Mouse (Mus musculus) lung, postnatal 4 days (tissue): ENCODE data around the gene Tspan6.

Experiments
- DNase-seq, 2 experiments: peaks; one replicate each; pipeline ENCODE4 v3.0.0; 2021

Gene Tspan6

DNA sequence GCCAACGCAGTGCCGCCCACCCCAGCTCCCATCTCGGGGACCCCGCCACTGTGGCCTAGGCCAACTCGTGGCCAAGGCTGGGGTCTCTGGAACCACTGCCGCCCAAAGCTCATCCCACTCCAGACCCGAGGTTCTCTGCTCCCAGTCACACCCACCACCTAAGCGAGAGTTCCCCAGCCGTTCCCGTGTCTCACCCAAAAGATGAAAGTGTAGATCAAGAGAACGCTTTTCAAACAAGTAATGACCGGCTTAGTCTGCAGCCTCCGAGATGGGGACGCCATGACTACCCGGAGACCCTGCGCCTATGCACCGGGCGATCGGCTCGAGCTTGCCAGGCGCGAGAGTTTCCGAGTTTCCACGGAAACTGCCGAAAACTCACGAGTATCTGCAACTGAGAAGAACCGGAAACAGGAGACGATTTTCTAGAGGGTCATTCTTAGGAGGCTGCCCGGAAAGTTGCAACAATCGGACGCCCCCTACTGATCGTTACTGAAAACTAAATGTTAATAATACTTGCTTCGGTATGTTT lies at the start of gene Tspan6:
Tspan6 (minus strand) TSS at position 416 of the 529 bp plus-strand sequence.
- DNase-seq, result peak; percentile 81 to 83

DNA sequence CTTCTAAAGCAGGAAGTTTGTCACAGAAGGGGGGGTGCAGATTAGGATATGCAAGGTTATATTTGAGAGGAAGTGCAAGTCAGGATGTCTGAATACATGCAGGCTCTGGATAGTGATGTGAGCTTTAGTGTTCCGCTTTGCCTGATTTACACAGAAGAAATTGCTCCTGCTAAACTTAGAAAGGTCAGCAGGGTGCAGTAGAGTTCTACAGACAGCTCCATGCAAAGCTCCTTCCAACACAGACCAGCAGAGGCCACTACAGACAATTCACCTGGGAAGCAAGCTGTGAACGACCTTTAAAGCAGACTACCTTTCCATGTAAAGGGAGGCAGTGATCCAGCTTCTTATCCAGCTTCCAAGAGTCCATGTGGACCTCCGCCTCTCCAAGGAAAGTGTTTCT lies 49.2 kb upstream of the Tspan6 start:
- DNase-seq, result peak; percentile 20 to 63

DNA sequence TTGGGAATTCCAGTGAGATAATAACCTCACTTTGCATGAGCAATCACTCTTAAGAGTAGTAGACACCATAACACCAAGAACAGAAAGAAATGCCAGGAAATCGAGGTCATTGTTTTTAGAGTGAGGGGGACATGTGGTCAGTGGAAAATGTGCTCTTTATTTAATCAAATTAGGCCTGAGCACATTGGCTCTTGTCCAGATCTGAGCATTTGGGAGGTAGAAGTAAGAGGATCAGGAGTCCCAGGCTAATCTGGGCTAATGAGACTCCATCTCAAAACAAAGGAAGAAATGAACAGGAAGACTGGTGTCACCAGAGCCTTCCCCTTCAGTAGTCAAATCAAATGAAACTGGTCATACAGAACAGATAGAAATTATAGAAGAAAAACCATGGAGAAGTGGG lies 41.3 kb upstream of the Tspan6 start:
- DNase-seq, result no peak

DNA sequence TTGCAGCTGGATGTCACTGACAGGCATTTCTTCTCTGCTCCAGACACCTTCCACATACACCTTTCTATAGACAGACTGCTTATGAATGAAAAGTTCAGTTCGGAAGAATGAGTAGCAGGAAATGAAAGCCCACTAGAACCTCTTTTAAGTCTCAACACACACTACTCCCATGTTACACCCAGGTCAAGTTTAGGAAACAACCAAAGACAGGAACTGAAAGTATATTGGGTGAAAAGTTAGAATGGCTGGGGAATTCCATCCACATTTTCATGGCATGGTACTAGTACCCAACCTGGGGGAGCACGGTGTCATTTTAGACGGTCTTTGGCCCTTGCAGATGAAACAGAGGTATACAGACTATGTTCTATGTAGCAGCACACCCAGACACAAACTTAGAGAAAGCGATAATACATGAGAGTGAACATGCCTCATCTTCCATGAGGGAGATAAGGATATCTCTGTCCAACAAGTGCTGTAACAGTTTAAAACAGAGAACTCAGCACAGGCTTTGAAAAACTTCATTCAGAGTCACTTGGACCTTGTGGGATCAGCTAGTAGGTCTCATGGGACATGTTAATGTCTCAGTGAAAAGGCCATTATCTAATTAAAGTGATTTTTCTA lies 38.5 kb upstream of the Tspan6 start:
- DNase-seq, result no peak

DNA sequence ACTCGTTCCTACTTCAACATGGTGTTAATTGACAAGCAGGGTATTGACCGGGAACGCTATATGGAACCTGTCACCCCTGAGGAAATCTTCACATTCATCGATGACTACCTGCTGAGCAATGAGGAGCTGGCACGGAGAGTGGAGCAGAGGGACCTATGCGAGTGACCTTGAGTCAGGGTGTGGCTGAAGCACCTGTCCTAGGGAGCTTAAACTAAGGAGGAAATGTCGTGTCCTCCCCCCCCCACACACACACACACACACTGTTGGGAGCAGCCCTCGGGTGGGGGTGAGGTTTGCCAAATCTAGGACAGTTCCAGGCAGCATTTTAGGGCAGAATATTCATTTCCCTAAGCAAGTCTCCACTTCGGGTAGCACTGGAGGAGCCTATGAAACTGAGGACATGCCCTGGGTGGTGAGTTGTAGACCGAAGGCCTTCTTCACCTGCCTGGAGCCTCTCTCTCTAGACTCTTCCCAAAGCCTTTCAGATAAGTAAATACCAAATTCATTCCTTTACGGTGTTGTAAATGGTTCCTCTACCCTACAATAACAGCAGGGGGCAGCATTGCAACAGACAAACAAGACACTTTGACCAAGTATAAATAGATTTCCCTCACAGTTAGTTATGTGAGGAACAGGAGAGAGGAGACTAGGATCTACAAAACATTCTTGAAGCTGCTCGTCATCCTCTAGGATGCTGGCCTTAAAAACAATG lies 33.2 kb upstream of the Tspan6 start:
- peak in 1 of 2 experiments; percentile 39 for DNase-seq

DNA sequence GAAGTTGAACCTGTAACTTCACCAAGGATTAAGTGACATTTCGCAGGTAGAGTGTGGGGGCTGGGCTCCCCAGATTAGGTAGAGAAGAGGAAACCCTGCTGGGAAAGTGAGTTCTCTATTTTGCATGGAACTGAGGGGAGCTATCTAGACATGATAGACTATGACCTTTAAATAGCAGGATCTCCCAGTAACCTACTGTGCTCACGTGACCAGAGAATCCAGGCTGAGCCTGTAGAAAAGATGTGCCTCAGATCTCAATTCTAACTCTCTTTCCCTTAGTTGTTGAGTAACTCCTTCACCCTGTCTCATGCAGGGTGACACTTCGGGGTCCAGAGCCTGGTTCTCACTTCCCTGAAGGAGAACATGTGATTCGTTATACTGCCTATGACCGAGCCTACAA lies 28.5 kb upstream of the Tspan6 start:
- no peak for DNase-seq

DNA sequence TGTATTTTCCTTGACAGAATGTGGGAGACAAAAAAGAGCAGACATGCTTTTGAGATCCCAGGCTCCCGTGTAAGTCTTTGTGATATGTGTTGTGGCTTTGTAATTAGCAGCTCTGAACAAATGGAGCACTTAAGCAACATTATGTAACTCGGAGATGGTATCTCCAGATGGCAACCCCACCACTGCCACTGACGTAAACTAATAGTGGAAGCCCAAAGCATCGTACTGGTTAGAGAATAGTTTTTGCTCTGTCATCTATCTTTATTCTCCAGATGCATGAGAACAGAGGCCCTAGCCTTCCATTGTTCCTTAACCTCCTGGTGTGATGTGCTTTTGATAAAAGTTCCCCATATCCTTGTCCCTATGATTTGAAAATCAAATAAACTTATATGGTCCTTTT lies 23.0 kb upstream of the Tspan6 start:
- DNase-seq, result no peak

DNA sequence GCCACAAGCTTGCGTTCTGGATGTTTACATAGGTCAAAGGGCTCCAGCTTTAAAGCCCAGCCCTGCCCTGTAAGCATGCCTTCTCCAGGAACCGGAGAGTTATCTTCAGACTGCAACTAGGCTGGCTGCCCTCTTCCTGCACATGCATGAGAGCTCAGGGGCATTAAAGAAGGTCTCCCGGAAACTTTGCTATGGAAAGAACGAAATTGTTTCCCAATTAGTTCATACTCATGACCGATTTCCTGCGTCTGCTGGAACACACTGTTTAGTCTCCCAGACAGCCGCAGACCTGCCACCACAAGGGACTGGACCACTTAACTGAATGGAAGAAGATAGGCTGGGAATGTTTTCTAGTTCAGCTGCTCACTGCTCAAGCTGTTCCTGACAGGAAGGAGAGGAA lies 16.0 kb upstream of the Tspan6 start:
- peak; percentile 7 to 33 for DNase-seq

DNA sequence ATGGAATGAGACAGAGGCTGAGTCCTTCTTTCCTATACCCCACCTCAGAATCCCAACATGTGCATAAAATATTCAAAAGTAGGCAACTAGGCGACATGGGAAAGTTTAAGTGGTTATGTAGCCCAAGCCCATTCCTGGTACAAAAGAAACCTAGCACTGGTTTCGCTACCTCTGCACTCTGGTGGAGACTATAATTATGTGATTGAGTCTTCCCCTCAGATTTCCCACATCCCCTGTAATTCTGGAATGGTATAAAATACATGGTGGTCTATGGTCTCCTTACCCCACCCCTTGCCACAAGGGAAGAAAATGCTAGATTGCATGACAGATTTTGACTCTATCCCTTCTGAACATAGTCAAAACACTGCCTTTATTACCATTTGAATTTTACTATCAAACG lies 14.8 kb upstream of the Tspan6 start:
- DNase-seq, result no peak

DNA sequence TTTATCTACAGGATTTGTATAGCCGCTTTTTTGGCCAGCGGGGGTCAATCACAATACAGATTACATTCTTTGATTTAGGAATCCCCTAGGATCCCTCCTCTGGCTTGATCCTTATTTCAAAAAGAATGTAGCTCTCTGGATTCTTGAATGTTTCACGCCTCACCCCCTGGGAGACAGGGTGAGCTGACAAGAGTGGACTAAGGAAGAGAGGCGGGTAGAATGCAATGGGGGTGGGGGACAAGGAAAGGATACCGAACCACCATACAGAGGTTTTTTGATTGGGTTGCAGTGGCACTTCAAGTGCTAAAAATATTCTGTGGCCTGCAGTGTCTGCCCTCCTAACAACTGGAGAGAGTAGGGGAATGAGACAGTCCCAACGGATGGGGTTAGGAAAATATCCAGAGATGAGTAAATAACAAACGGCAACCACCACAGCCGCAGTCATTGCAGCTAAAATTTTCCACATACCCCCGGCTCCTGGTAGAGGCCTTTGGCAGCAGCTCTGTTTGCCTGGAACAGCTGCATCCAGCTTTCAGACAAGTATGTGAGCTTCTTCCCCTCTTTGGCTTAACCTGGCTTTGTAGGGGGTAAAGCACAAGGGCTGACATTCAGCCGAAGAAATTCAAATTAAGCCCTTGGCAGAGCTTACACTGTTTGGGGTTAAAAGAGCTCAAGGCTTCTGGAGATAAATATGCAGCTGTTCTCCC lies 13.3 kb upstream of the Tspan6 start:
- peak; percentile 15 to 66 for DNase-seq

DNA sequence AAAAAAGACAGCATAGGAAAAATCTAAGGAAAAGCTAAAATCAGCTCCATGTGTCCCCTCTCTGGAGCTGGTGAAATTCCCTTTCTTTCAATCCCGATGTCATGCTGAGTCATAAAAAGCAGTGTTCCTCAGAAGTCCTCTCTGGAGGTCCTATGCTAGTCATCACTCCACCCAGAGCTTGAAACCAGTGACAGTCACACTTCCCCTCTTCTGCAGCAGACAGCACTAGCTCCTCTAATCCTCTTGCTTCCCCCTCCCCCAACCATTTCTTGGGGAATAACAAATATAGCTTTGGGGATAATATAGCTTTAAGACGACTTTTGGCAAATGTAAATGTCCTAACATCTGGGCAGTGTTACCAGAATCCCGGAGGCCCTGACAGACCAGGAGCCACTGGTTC lies 10.0 kb upstream of the Tspan6 start, which contains the start of gene Srpx2:
Srpx2 (plus strand) TSS at position 166 of the 400 bp plus-strand sequence.
- no peak for DNase-seq

DNA sequence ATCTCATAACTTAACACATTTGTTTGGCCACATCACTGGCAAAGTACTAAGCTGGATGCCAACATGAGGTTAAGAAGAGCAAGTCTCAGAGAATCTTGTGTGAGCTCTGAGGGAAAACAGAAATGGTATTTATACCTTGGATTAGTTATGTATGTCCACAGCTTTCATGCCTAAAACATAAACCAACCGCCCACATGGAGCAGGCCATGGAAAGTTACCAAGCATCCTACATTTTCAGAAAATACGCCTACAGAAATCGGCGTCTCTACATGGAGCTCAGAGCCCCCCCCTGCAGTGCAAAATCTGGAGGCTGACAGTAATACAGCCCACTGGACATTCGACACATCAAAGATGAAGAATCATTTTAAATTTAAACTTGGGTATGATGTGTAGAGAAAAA lies 10.1 kb downstream of the Tspan6 start:
- no peak for DNase-seq

DNA sequence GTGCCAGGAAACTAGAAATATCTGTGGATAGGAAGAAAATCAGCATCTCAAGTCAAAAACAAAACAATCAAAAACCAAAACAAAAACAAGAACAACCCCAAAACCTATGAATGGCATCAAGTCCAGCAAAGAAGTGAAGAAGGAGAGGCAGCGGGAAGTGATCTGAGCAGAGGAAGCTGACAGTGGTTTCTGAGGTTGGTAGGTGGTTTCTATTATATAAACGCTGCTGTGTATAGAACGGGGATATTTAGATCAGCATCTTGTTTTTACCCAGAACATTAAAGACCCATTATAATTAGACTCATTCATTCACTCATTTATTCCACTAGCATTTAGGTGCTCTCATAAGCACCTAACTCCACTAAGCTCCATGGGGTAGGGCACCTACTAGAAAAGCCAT lies 10.9 kb downstream of the Tspan6 start:
- DNase-seq, result no peak

DNA sequence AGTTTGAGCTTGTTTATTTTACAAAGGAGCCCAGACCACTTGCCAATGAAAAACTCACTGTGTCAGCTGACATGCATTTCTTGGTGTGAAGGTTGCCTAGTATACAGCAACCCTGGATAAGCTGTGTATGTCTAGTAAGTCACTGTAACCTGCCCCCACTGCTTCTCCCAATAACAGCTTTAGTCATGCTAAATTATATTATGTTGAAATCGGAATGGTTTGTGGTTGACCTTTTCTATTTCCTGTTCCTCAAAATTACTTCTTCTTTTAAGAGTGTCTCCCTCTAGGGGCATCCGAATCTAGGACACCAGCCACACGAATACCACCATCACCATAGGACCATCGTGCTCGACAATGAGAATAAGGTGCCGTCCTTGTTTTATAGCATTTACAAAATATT lies 28.5 kb downstream of the Tspan6 start:
- DNase-seq, result no peak

DNA sequence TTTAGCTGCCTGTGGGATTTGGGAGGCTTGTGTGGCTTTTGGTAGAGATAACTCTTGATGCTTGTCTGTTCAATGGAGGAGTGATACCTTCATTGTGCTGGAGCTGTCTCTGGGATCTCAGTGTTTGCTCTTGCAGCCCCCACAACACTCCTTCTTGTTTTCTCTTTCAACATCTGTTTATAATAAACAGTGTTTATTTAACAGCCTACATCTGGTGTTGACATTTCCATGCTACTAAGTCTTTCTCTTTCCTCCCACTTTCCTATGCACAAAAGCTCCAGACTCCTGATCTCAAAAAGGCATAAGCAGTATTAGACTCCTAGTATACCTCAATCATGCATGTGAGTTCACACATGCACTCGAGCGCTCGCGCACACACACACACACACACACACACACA lies 44.6 kb downstream of the Tspan6 start:
- DNase-seq, result no peak

DNA sequence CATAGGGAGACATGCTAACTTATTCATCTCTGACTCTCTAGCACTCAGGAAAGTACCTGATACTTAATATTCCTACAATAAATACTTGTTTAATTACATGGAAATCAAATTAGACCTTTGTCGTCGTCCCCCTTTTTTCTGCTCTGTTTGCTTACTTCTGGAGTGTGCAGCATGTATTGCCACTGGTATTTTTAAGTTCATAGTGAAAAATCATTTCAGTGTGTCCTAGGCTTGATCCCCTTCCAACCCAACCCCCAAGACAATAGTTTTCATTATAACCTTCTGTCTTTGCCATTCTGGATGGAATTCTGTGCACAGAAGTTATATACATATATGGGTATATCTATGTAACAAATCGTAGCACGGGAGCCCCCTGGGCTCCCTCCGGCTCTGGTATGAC lies 47.5 kb downstream of the Tspan6 start, which contains the start of gene Tnmd:
Tnmd (plus strand) TSS at position 301 of the 400 bp plus-strand sequence.
- DNase-seq, result no peak
